Mouse (Mus musculus) lung, embryonic 14.5 days (tissue): Measurements from ENCODE around the gene Dhx30. TPM values are rescaled to one million over a fixed set of nuclear protein-coding genes. Genes with fewer than 3 reads are reported as not detected.
A peak's percentile ranks its signal among the peaks of the same experiment; 100 is the strongest.

ENCODE experiments used
- ATAC-seq: fragments of 200-750 bp; cut with Nextera tagmentation; 2 replicates; pipeline ENCODE4 v1.8.0; 2017; ENCODE audit warnings: mild to moderate bottlenecking, moderate TSS enrichment, moderate library complexity; ENCODE audit not compliant: insufficient read depth
- DNase-seq: peaks from one replicate; pipeline ENCODE4 v3.0.0-alpha.2; 2015
- H3K27ac ChIP-seq: fragments of 300-500 bp; sonication (generic); 2 replicates; pipeline ENCODE4 v1.5.1; 2014; ENCODE audit warnings: low read depth, mild to moderate bottlenecking, moderate library complexity
- H3K27me3 ChIP-seq: fragments of 300-500 bp; sonication (generic); 2 replicates; pipeline ENCODE4 v1.6.1; 2014; ENCODE audit warnings: low read length, control low read depth; ENCODE audit not compliant: insufficient read depth
- H3K36me3 ChIP-seq: fragments of 300-500 bp; sonication (generic); 2 replicates; pipeline ENCODE4 v1.6.1; 2014; ENCODE audit warnings: control low read depth; ENCODE audit not compliant: insufficient read depth
- H3K4me1 ChIP-seq: fragments of 300-500 bp; sonication (generic); 2 replicates; pipeline ENCODE4 v1.6.1; 2014; ENCODE audit warnings: antibody characterized with exemption, control low read depth; ENCODE audit not compliant: insufficient read depth
- H3K4me2 ChIP-seq: fragments of 300-500 bp; sonication (generic); 2 replicates; pipeline ENCODE4 v1.6.1; 2014; ENCODE audit warnings: mild to moderate bottlenecking
- H3K4me3 ChIP-seq: fragments of 300-500 bp; sonication (generic); 2 replicates; pipeline ENCODE4 v1.5.1; 2014; ENCODE audit warnings: low read depth, low read length
- H3K9ac ChIP-seq: fragments of 300-500 bp; sonication (generic); 2 replicates; pipeline ENCODE4 v1.6.1; 2014
- H3K9me3 ChIP-seq: fragments of 300-500 bp; sonication (generic); 2 replicates; pipeline ENCODE4 v1.6.1; 2016; ENCODE audit warnings: low read depth, low read length, control low read depth
- CTCF ChIP-seq: IDR thresholded peaks from 2 replicates; pipeline ENCODE4 v1.5.1; 2016; ENCODE audit warnings: antibody characterized with exemption, low read depth
- WGBS: fragments of 180-500 bp; shearing (Covaris S2); extraction: QIAGEN DNeasy Blood & Tissue Kit; methylation state at CpG from one replicate; pipeline ENCODE4 v1.1.7; 2014; 5-methylcytosine and 5-hydroxymethylcytosine counted together
- polyA plus RNA-seq: library from polyadenylated mRNA; unstranded; fragments of >200 nt; fragmentation: Nextera tagmentation; extraction: Ambion mirVana; gene quantifications from 2 replicates; pipeline ENCODE4 v1.2.1, GENCODE M21; 2014

Gene Dhx30
- polyA plus RNA-seq, 1 experiment from 2014 or later: 137 TPM

- DNase-seq: no peak
- Histone ChIP-seq H3K4me2 (no peak overlapping the region), H3K9ac (no peak overlapping the region), H3K27ac (no peak overlapping the region), H3K36me3 (no peaks in the 10 kb centered on the region), H3K27me3 (no peaks in the 10 kb centered on the region), H3K4me3 (no peak overlapping the region), H3K4me1 (no peaks in the 10 kb centered on the region), H3K9me3 (no peaks in the 10 kb centered on the region)
- no peak for ATAC-seq
- no peak for TF ChIP-seq CTCF
These were observed 70.4 kb downstream of the Dhx30 start for GRCm38 (mm10) chr9:110047260-110047659.

GRCm38 (mm10) chr9:110045763-110046377 lies 71.8 kb downstream of the Dhx30 start:
- Histone ChIP-seq H3K9me3 (no peaks in the 10 kb centered on the region), H3K27ac (no peak overlapping the region), H3K4me1 (no peaks in the 10 kb centered on the region), H3K27me3 (no peaks in the 10 kb centered on the region), H3K36me3 (no peaks in the 10 kb centered on the region), H3K4me2 (no peak overlapping the region), H3K9ac (no peak overlapping the region), H3K4me3 (no peak overlapping the region)
- TF ChIP-seq CTCF: no peak
- no peak for ATAC-seq
- no peak for DNase-seq

GRCm38 (mm10) chr9:110044373-110044772 lies 73.3 kb downstream of the Dhx30 start:
- H3K36me3 ChIP-seq: no peaks in the 10 kb centered on the region
- no peak overlapping the region for H3K4me2 ChIP-seq
- no peak overlapping the region for H3K9ac ChIP-seq
- DNase-seq (no peak), ATAC-seq (no peak)
- TF ChIP-seq CTCF: no peak
- no peaks in the 10 kb centered on the region for H3K4me1 ChIP-seq
- WGBS: 86% methylated on average over 4 of the region's 4 CpGs
- no peak overlapping the region for H3K27ac ChIP-seq
- no peaks in the 10 kb centered on the region for H3K9me3 ChIP-seq
- H3K27me3 ChIP-seq: no peaks in the 10 kb centered on the region
- no peak overlapping the region for H3K4me3 ChIP-seq

- WGBS: 97% methylated on average over 2 of the region's 2 CpGs
- Histone ChIP-seq H3K4me2 (no peak overlapping the region), H3K9ac (no peak overlapping the region), H3K4me1 (no peaks in the 10 kb centered on the region), H3K4me3 (no peak overlapping the region), H3K9me3 (no peaks in the 10 kb centered on the region), H3K36me3 (peaks cover 36% of the 10 kb centered on the region), H3K27me3 (no peaks in the 10 kb centered on the region), H3K27ac (no peak overlapping the region)
- DNase-seq (no peak), ATAC-seq (no peak)
- no peak for TF ChIP-seq CTCF
These were observed 79.1 kb downstream of the Dhx30 start for GRCm38 (mm10) chr9:110038485-110038884.

- Histone ChIP-seq H3K9me3 (no peaks in the 10 kb centered on the region), H3K4me2 (no peak overlapping the region), H3K36me3 (peaks cover 38% of the 10 kb centered on the region), H3K4me1 (no peaks in the 10 kb centered on the region), H3K9ac (no peak overlapping the region), H3K27ac (no peak overlapping the region), H3K27me3 (no peaks in the 10 kb centered on the region), H3K4me3 (no peak overlapping the region)
- no peak for ATAC-seq
- TF ChIP-seq CTCF: no peak
- WGBS: 71% methylated on average over 8 of the region's 8 CpGs
- peak; percentile 14 for DNase-seq
These were observed 79.7 kb downstream of the Dhx30 start for GRCm38 (mm10) chr9:110037895-110038294.

GRCm38 (mm10) chr9:110035091-110035490 lies 82.5 kb downstream of the Dhx30 start:
- Histone ChIP-seq H3K4me2 (no peak overlapping the region), H3K4me1 (no peaks in the 10 kb centered on the region), H3K4me3 (no peak overlapping the region), H3K27me3 (no peaks in the 10 kb centered on the region), H3K27ac (no peak overlapping the region), H3K9ac (no peak overlapping the region), H3K36me3 (peaks cover 47% of the 10 kb centered on the region), H3K9me3 (no peaks in the 10 kb centered on the region)
- ATAC-seq: no peak
- no peak for TF ChIP-seq CTCF
- 86% methylated on average over 4 of the region's 4 CpGs for WGBS
- DNase-seq: no peak

Other genes starting within 250 kb of the Dhx30 start
- 34.0 and 40.4 TPM in 2 replicates for gene Cdc25a, start 242.3 kb downstream of the Dhx30 start, polyA plus RNA-seq
- gene Map4, start 186.4 kb downstream of the Dhx30 start, polyA plus RNA-seq: 55.2 and 57.5 TPM in 2 replicates
- 160 TPM in 2 replicates for gene Smarcc1, start 122 bp downstream of the Dhx30 start, polyA plus RNA-seq
- gene Cspg5, start 126.0 kb upstream of the Dhx30 start, polyA plus RNA-seq: 2.6 and 3.5 TPM in 2 replicates
- 29.8 and 30.8 TPM in 2 replicates for gene Elp6, start 187.3 kb upstream of the Dhx30 start, polyA plus RNA-seq
- gene Scap, start 215.5 kb upstream of the Dhx30 start, polyA plus RNA-seq: 29.4 and 32.1 TPM in 2 replicates